Mouse (Mus musculus): ENCODE measurements at regions not wholly inside any gene's neighbourhood (a gene's known extent, or its start where the extent isn't known, plus 50 kb on each side); places are given as distances from the start of the nearest gene placed in this dataset.

- H3K27me3 ChIP-seq (replicated peaks; ENCODE audit: control insufficient read depth, insufficient read depth, low read length) = no peaks in the 10 kb centered on the region
- no peaks in the 10 kb centered on the region for H3K36me3 ChIP-seq (ENCODE audit: control insufficient read depth, insufficient read depth, low read length)
- H3K27ac ChIP-seq (ENCODE audit: low read length) = no peak overlapping the region
- H3K9ac ChIP-seq (ENCODE audit: low read depth, low read length) = no peak overlapping the region
- no peaks in the 10 kb centered on the region for H3K9me3 ChIP-seq (ENCODE audit: control insufficient read depth, low read length)
- H3K4me3 ChIP-seq (ENCODE audit: low read length) = no peak overlapping the region
- peaks cover 9% of the 10 kb centered on the region; the same call in 1 of the 2 replicates for H3K4me1 ChIP-seq (ENCODE audit: control insufficient read depth, insufficient read depth, low read length)
- no peak for ATAC-seq
- no peak overlapping the region for H3K4me2 ChIP-seq (ENCODE audit: low read depth, low read length)
- WGBS = 93% methylated on average over 16 of the region's 16 CpGs
Measured at GRCm38 (mm10) chr10:117549854-117550605, 79.3 kb upstream of the Cpm start.

- H3K4me2 ChIP-seq (ENCODE audit: low read depth, low read length) = no peak overlapping the region
- H3K9ac ChIP-seq (ENCODE audit: low read depth, low read length) = no peak overlapping the region
- peaks cover 6% of the 10 kb centered on the region; the same call in 1 of the 2 replicates for H3K4me1 ChIP-seq (ENCODE audit: control insufficient read depth, insufficient read depth, low read length)
- no peak overlapping the region for H3K4me3 ChIP-seq (ENCODE audit: low read length)
- ATAC-seq = no peak
- no peaks in the 10 kb centered on the region for H3K27me3 ChIP-seq (replicated peaks; ENCODE audit: control insufficient read depth, insufficient read depth, low read length)
- WGBS = 88% methylated on average over 4 of the region's 4 CpGs
- H3K27ac ChIP-seq (ENCODE audit: low read length) = no peak overlapping the region
- H3K9me3 ChIP-seq (ENCODE audit: control insufficient read depth, low read length) = no peaks in the 10 kb centered on the region
- no peaks in the 10 kb centered on the region for H3K36me3 ChIP-seq (ENCODE audit: control insufficient read depth, insufficient read depth, low read length)
Measured at GRCm38 (mm10) chr10:117549506-117549830, 79.8 kb upstream of the Cpm start.

- WGBS = 90% methylated on average over 23 of the region's 23 CpGs
- H3K27ac ChIP-seq (ENCODE audit: low read length) = no peak overlapping the region
- ATAC-seq = no peak
Measured at GRCm38 (mm10) chr10:117548775-117549505, 80.4 kb upstream of the Cpm start.

GRCm38 (mm10) chr10:117548262-117548661 is 81.0 kb upstream of the Cpm start:
- Histone ChIP-seq H3K27ac (ENCODE audit: low read length) (no peak overlapping the region), H3K4me1 (ENCODE audit: control insufficient read depth, insufficient read depth, low read length) (peaks cover under 1% of the 10 kb centered on the region; the same call in 1 of the 2 replicates), H3K9ac (ENCODE audit: low read depth, low read length) (no peak overlapping the region), H3K4me2 (ENCODE audit: low read depth, low read length) (no peak overlapping the region), H3K9me3 (ENCODE audit: control insufficient read depth, low read length) (no peaks in the 10 kb centered on the region), H3K36me3 (ENCODE audit: control insufficient read depth, insufficient read depth, low read length) (no peaks in the 10 kb centered on the region), H3K27me3 (replicated peaks; ENCODE audit: control insufficient read depth, insufficient read depth, low read length) (no peaks in the 10 kb centered on the region), H3K4me3 (ENCODE audit: low read length) (no peak overlapping the region)
- no peak for ATAC-seq
- WGBS = 94% methylated on average over 4 of the region's 4 CpGs

More at GRCm38 (mm10) chr10:117548775-117549505, 80.4 kb upstream of the Cpm start:
- no peak overlapping the region for H3K4me2 ChIP-seq (ENCODE audit: low read depth, low read length)
- no peaks in the 10 kb centered on the region for H3K36me3 ChIP-seq (ENCODE audit: control insufficient read depth, insufficient read depth, low read length)
- H3K27me3 ChIP-seq (replicated peaks; ENCODE audit: control insufficient read depth, insufficient read depth, low read length) = no peaks in the 10 kb centered on the region
- peaks cover 4% of the 10 kb centered on the region; the same call in 1 of the 2 replicates for H3K4me1 ChIP-seq (ENCODE audit: control insufficient read depth, insufficient read depth, low read length)
- H3K4me3 ChIP-seq (ENCODE audit: low read length) = no peak overlapping the region
- no peak overlapping the region for H3K9ac ChIP-seq (ENCODE audit: low read depth, low read length)
- no peaks in the 10 kb centered on the region for H3K9me3 ChIP-seq (ENCODE audit: control insufficient read depth, low read length)

- Histone ChIP-seq H3K4me2 (ENCODE audit: low read depth, low read length) (no peak overlapping the region), H3K9me3 (ENCODE audit: control insufficient read depth, low read length) (no peaks in the 10 kb centered on the region), H3K36me3 (ENCODE audit: control insufficient read depth, insufficient read depth, low read length) (no peaks in the 10 kb centered on the region), H3K4me3 (ENCODE audit: low read length) (no peak overlapping the region), H3K4me1 (ENCODE audit: control insufficient read depth, insufficient read depth, low read length) (no peaks in the 10 kb centered on the region), H3K27me3 (replicated peaks; ENCODE audit: control insufficient read depth, insufficient read depth, low read length) (no peaks in the 10 kb centered on the region), H3K27ac (ENCODE audit: low read length) (no peak overlapping the region), H3K9ac (ENCODE audit: low read depth, low read length) (no peak overlapping the region)
- 79% methylated on average over 6 of the region's 6 CpGs for WGBS
- no peak for ATAC-seq
Measured at GRCm38 (mm10) chr10:117547275-117547674, 82.0 kb upstream of the Cpm start.

GRCm38 (mm10) chr10:117545842-117546631 is 83.3 kb upstream of the Cpm start:
- Histone ChIP-seq H3K9me3 (ENCODE audit: control insufficient read depth, low read length) (no peaks in the 10 kb centered on the region), H3K4me3 (ENCODE audit: low read length) (no peak overlapping the region), H3K36me3 (ENCODE audit: control insufficient read depth, insufficient read depth, low read length) (no peaks in the 10 kb centered on the region), H3K4me2 (ENCODE audit: low read depth, low read length) (no peak overlapping the region), H3K9ac (ENCODE audit: low read depth, low read length) (no peak overlapping the region), H3K4me1 (ENCODE audit: control insufficient read depth, insufficient read depth, low read length) (no peaks in the 10 kb centered on the region), H3K27me3 (replicated peaks; ENCODE audit: control insufficient read depth, insufficient read depth, low read length) (no peaks in the 10 kb centered on the region), H3K27ac (ENCODE audit: low read length) (no peak overlapping the region)
- WGBS = 87% methylated on average over 5 of the region's 5 CpGs
- no peak for ATAC-seq

- Histone ChIP-seq H3K4me1 (ENCODE audit: control insufficient read depth, insufficient read depth, low read length) (no peaks in the 10 kb centered on the region), H3K27me3 (replicated peaks; ENCODE audit: control insufficient read depth, insufficient read depth, low read length) (no peaks in the 10 kb centered on the region), H3K4me3 (ENCODE audit: low read length) (no peak overlapping the region), H3K9ac (ENCODE audit: low read depth, low read length) (no peak overlapping the region), H3K4me2 (ENCODE audit: low read depth, low read length) (no peak overlapping the region), H3K36me3 (ENCODE audit: control insufficient read depth, insufficient read depth, low read length) (no peaks in the 10 kb centered on the region), H3K27ac (ENCODE audit: low read length) (no peak overlapping the region), H3K9me3 (ENCODE audit: control insufficient read depth, low read length) (no peaks in the 10 kb centered on the region)
- ATAC-seq = no peak
- WGBS = 57% methylated on average over 15 of the region's 15 CpGs
Measured at GRCm38 (mm10) chr10:117544680-117545546, 84.4 kb upstream of the Cpm start.

- Histone ChIP-seq H3K4me2 (ENCODE audit: low read depth, low read length) (no peak overlapping the region), H3K36me3 (ENCODE audit: control insufficient read depth, insufficient read depth, low read length) (no peaks in the 10 kb centered on the region), H3K9ac (ENCODE audit: low read depth, low read length) (no peak overlapping the region), H3K4me3 (ENCODE audit: low read length) (no peak overlapping the region), H3K27ac (ENCODE audit: low read length) (no peak overlapping the region), H3K9me3 (ENCODE audit: control insufficient read depth, low read length) (no peaks in the 10 kb centered on the region), H3K4me1 (ENCODE audit: control insufficient read depth, insufficient read depth, low read length) (no peaks in the 10 kb centered on the region), H3K27me3 (replicated peaks; ENCODE audit: control insufficient read depth, insufficient read depth, low read length) (no peaks in the 10 kb centered on the region)
- no peak for ATAC-seq
- WGBS = 84% methylated on average over 13 of the region's 13 CpGs
Measured at GRCm38 (mm10) chr10:117543995-117544679, 85.2 kb upstream of the Cpm start.

Data from intestine, embryonic 16.5 days (tissue).